Comparison of ENCODE assay signal across 14 mouse cellular contexts in the genomic region with DNA sequence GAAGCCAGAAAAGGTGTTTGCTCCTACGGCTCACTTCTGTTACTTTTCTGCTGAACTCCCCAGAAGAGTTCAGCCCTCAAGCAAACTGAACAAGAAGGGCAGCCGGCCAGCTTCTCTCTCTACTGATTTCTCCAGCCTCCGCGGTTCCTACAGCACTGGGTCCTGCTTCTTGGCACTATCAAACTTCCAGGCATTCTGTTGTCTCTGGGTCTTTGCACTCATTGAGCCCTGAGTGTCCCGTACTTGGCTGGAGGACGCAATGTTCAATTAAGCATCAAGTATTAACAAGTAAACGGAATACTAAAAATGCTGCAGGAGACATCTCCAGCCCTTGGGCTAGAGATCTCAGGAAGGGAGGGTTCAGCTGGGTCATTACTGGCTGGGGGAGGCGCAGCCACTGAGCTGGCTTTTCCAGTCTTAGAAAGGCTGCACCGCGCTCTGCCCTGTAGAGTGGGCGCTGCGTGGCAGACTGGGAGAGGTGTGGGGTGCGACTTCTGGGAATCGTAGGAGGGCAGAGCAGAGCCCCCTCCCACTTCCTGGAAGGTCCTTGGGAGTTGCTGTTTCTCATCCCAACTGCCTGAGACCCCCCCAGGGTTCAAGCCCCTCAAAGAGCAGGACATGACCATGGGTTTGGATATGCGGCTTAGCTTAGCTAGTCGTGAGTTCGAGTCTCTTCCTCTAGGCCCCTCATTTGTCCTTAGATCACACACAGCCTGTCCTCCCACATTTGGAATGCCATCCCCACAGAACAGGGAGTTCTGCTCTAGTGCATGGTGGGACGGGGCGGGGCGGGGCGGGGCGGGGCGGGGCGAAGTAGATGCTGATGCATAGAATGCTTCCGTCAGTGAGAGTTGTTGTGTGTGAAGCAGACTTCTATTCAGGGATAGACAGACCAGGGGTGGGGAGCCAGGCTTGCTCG. TPM values are rescaled to one million over a fixed set of nuclear protein-coding genes. Genes with fewer than 3 reads are reported as not detected.
DNase-seq lines count a peak whose midpoint lies in the region; ATAC-seq and TF ChIP-seq lines count a peak whose summit lies in the region.
"Had no signal": no experiment of that assay in that cellular context is flagged by ENCODE, and none has a peak within 500 bp of the region (broad histone marks: within the 10 kb centered on the region; RNA-seq: fewer than 3 reads in every experiment).

No protein-coding gene starts in this region.

- H3K4me2 ChIP-seq in forebrain, embryonic 12.5 days, result peak overlapping the region; percentile 26
- no peak overlapping the region for H3K4me2 ChIP-seq in forebrain, embryonic 15.5 days (replicated peaks)
- peak overlapping the region; percentile 40 for H3K4me2 ChIP-seq in lung, embryonic 14.5 days
- H3K4me2 ChIP-seq in embryonic facial prominence, embryonic 15.5 days (replicated peaks), result peak overlapping the region; percentile 32
- peak overlapping the region; percentile 30 for H3K4me2 ChIP-seq in limb, embryonic 14.5 days (replicated peaks; ENCODE audit: low read depth, low read length, severe bottlenecking)

- ATAC-seq in forebrain, embryonic 12.5 days (ENCODE audit: low FRiP score), result no peak
- ATAC-seq in forebrain, embryonic 15.5 days (replicated peaks), result no peak
- peak; percentile 66 for ATAC-seq in lung, embryonic 14.5 days (ENCODE audit: insufficient read depth)
- ATAC-seq in embryonic facial prominence, embryonic 15.5 days (ENCODE audit: insufficient number of reproducible peaks, low FRiP score, low TSS enrichment, low read depth), result 0 out of 2 replicates have a peak, but pooled peaks have one; percentile 47
- ATAC-seq in limb, embryonic 14.5 days (ENCODE audit: low FRiP score, low read depth), result no peak; the same call in 1 of the 2 replicates
- no peak for ATAC-seq in CD4-positive, CD25-positive, alpha-beta regulatory T cell, adult 4 months

- WGBS in forebrain, embryonic 12.5 days, result 44% methylated on average over 26 of the region's 26 CpGs
- WGBS in forebrain, embryonic 15.5 days, result 42% methylated on average over 26 of the region's 26 CpGs
- WGBS in lung, embryonic 14.5 days, result 38% methylated on average over 26 of the region's 26 CpGs
- 44% methylated on average over 26 of the region's 26 CpGs for WGBS in lung, adult 2 months
- 36% methylated on average over 26 of the region's 26 CpGs for WGBS in embryonic facial prominence, embryonic 15.5 days
- WGBS in limb, embryonic 14.5 days, result 47% methylated on average over 26 of the region's 26 CpGs

- TF ChIP-seq CTCF in lung, embryonic 14.5 days (IDR thresholded peaks at IDR 0.05; ENCODE audit: low read depth), result no peak
- no peak for TF ChIP-seq CTCF in lung, adult 2 months (IDR thresholded peaks at IDR 0.05; ENCODE audit: insufficient read depth, low read length)

- no peak overlapping the region for H3K27ac ChIP-seq in forebrain, embryonic 12.5 days
- H3K27ac ChIP-seq in forebrain, embryonic 15.5 days (replicated peaks), result no peak overlapping the region
- H3K27ac ChIP-seq in lung, embryonic 14.5 days (ENCODE audit: low read depth), result no peak overlapping the region
- H3K27ac ChIP-seq in embryonic facial prominence, embryonic 15.5 days (replicated peaks), result no peak overlapping the region
- no peak overlapping the region for H3K27ac ChIP-seq in limb, embryonic 14.5 days (replicated peaks; ENCODE audit: low read depth, low read length)
- H3K27ac ChIP-seq: midbrain, embryonic 10.5 days had no signal

- H3K9ac ChIP-seq in forebrain, embryonic 12.5 days, result no peak overlapping the region
- no peak overlapping the region for H3K9ac ChIP-seq in forebrain, embryonic 15.5 days (replicated peaks)
- no peak overlapping the region for H3K9ac ChIP-seq in lung, embryonic 14.5 days
- H3K9ac ChIP-seq in embryonic facial prominence, embryonic 15.5 days, result no peak overlapping the region
- no peak overlapping the region for H3K9ac ChIP-seq in limb, embryonic 14.5 days (ENCODE audit: low read depth, low read length, severe bottlenecking)

- H3K4me1 ChIP-seq in forebrain, embryonic 12.5 days, result peaks cover 7% of the 10 kb centered on the region; the same call in 1 of the 2 replicates
- 0 out of 2 replicates have a peak, but pooled peaks cover 3% of the 10 kb centered on the region for H3K4me1 ChIP-seq in forebrain, embryonic 15.5 days
- peaks cover 5% of the 10 kb centered on the region; the same call in 1 of the 2 replicates for H3K4me1 ChIP-seq in lung, embryonic 14.5 days (ENCODE audit: insufficient read depth)
- no peaks in the 10 kb centered on the region for H3K4me1 ChIP-seq in lung, adult 2 months (ENCODE audit: control insufficient read depth, insufficient read depth, low read length)
- 0 out of 2 replicates have a peak, but pooled peaks cover 3% of the 10 kb centered on the region for H3K4me1 ChIP-seq in embryonic facial prominence, embryonic 15.5 days
- H3K4me1 ChIP-seq in limb, embryonic 14.5 days (ENCODE audit: control insufficient read depth, insufficient read depth, low read length), result no peaks in the 10 kb centered on the region

- no peaks in the 10 kb centered on the region for H3K27me3 ChIP-seq in forebrain, embryonic 12.5 days
- no peaks in the 10 kb centered on the region for H3K27me3 ChIP-seq in forebrain, embryonic 15.5 days
- no peaks in the 10 kb centered on the region for H3K27me3 ChIP-seq in lung, embryonic 14.5 days (ENCODE audit: insufficient read depth, low read length)
- H3K27me3 ChIP-seq in embryonic facial prominence, embryonic 15.5 days, result no peaks in the 10 kb centered on the region
- no peaks in the 10 kb centered on the region for H3K27me3 ChIP-seq in limb, embryonic 14.5 days (ENCODE audit: control insufficient read depth, insufficient read depth, low read length)

- H3K9me3 ChIP-seq in forebrain, embryonic 12.5 days, result no peaks in the 10 kb centered on the region
- H3K9me3 ChIP-seq in forebrain, embryonic 15.5 days, result no peaks in the 10 kb centered on the region
- H3K9me3 ChIP-seq in lung, embryonic 14.5 days (ENCODE audit: low read depth, low read length), result no peaks in the 10 kb centered on the region
- no peaks in the 10 kb centered on the region for H3K9me3 ChIP-seq in embryonic facial prominence, embryonic 15.5 days (replicated peaks)
- no peaks in the 10 kb centered on the region for H3K9me3 ChIP-seq in limb, embryonic 14.5 days (ENCODE audit: control insufficient read depth, low read length)
- H3K9me3 ChIP-seq: midbrain, embryonic 10.5 days had no signal

- DNase-seq in lung, embryonic 14.5 days, result peak; percentile 27
- DNase-seq in lung, adult 2 months, result no peak
- DNase-seq in limb, embryonic 14.5 days (ENCODE audit: low spot score), result no peak
- DNase-seq in adrenal gland, adult 8-10 months, result no peak
- DNase-seq: B cell, adult 2 months; cerebellum, adult 18-20 months; heart, postnatal 4 days; thymus, adult 2 months had no signal

- no peak overlapping the region for H3K4me3 ChIP-seq in forebrain, embryonic 12.5 days (replicated peaks)
- no peak overlapping the region for H3K4me3 ChIP-seq in forebrain, embryonic 15.5 days
- H3K4me3 ChIP-seq in lung, embryonic 14.5 days (ENCODE audit: low read depth, low read length), result no peak overlapping the region
- H3K4me3 ChIP-seq in lung, adult 2 months (replicated peaks; ENCODE audit: extremely low read depth, low read depth, low read length), result no peak overlapping the region
- H3K4me3 ChIP-seq in embryonic facial prominence, embryonic 15.5 days (replicated peaks), result peak overlapping the region; percentile 9
- no peak overlapping the region for H3K4me3 ChIP-seq in limb, embryonic 14.5 days (replicated peaks; ENCODE audit: low read length)
- H3K4me3 ChIP-seq: erythroblast, embryonic 14.5 days; midbrain, embryonic 10.5 days had no signal

- no peaks in the 10 kb centered on the region for H3K36me3 ChIP-seq in forebrain, embryonic 12.5 days (replicated peaks)
- H3K36me3 ChIP-seq in forebrain, embryonic 15.5 days, result no peaks in the 10 kb centered on the region
- no peaks in the 10 kb centered on the region for H3K36me3 ChIP-seq in lung, embryonic 14.5 days (ENCODE audit: insufficient read depth)
- H3K36me3 ChIP-seq in embryonic facial prominence, embryonic 15.5 days, result no peaks in the 10 kb centered on the region
- H3K36me3 ChIP-seq in limb, embryonic 14.5 days (ENCODE audit: control insufficient read depth, insufficient read depth, low read length), result no peaks in the 10 kb centered on the region
- H3K36me3 ChIP-seq: midbrain, embryonic 10.5 days had no signal

- no peak for TF ChIP-seq POLR2A in lung, adult 2 months (IDR thresholded peaks at IDR 0.05; ENCODE audit: borderline replicate concordance, extremely low read depth, low read depth, low read length)
- TF ChIP-seq POLR2A in limb, embryonic 14.5 days (IDR thresholded peaks at IDR 0.05; ENCODE audit: borderline replicate concordance, extremely low read depth, insufficient read depth, insufficient read length), result no peak

RNA-seq across cellular contexts. Expression of gene Id2, which starts 13.4 kb away (rescaled TPM):
- polyA plus RNA-seq in forebrain, embryonic 12.5 days (2016; fragmentation: Nextera tagmentation; extraction: Ambion mirVana), result 163 TPM in 2 replicates
- polyA plus RNA-seq in forebrain, embryonic 15.5 days (2015; fragmentation: Nextera tagmentation; extraction: Ambion mirVana), result 509 and 581 TPM in 2 replicates
- 470 and 497 TPM in 2 replicates for polyA plus RNA-seq in lung, embryonic 14.5 days (2014; fragmentation: Nextera tagmentation; extraction: Ambion mirVana)
- polyA plus RNA-seq in lung, adult 2 months (2012; rRNA removed), result 130 and 131 TPM in 2 replicates
- polyA plus RNA-seq in embryonic facial prominence, embryonic 15.5 days (2015; fragmentation: Nextera tagmentation; extraction: Ambion mirVana), result 295 and 296 TPM in 2 replicates
- polyA plus RNA-seq in limb, embryonic 14.5 days (2012; rRNA removed), result 162 and 165 TPM in 2 replicates
- polyA plus RNA-seq in limb, embryonic 14.5 days (2014; fragmentation: Nextera tagmentation; extraction: Ambion mirVana), result 317 and 350 TPM in 2 replicates
- polyA plus RNA-seq in CD4-positive, CD25-positive, alpha-beta regulatory T cell, adult 4 months (2017; shearing (Covaris generic)), result 100 to 1,000 TPM; 249 to 258 TPM
- 100 to 1,000 TPM; 302 to 463 (median 440) TPM for total RNA-seq in adrenal gland, adult 8-10 months (2022)
- polyA plus RNA-seq: erythroblast, embryonic 14.5 days had no signal

Comparison
In these comparisons a context has a peak if more than half of its experiments do, and no peak if none do; other contexts are left out.
1. ATAC-seq: peak in lung, embryonic 14.5 days (single experiment) and embryonic facial prominence, embryonic 15.5 days (single experiment); none in forebrain, embryonic 12.5 days (single experiment), forebrain, embryonic 15.5 days (single experiment), limb, embryonic 14.5 days (single experiment) and CD4-positive, CD25-positive, alpha-beta regulatory T cell, adult 4 months (single experiment).